Mouse (Mus musculus): ENCODE measurements around the gene Mcrs1.
"Not testable (repeated sequence)": the region's sequence is repeated elsewhere in the genome, so short reads cannot be mapped to it uniquely, and the experiment has no call there.

GRCm38 (mm10) chr15:99251111-99251510 lies 650 bp downstream of the Mcrs1 start:
- not testable (repeated sequence) for TF ChIP-seq HCFC1 (IDR thresholded peaks at IDR 0.05; ENCODE audit: borderline replicate concordance, insufficient read depth, low read length); ZNF384 (IDR thresholded peaks at IDR 0.05; ENCODE audit: low read depth, low read length); ZC3H11A (IDR thresholded peaks at IDR 0.05; ENCODE audit: borderline replicate concordance, low read depth, low read length)

All from ES-E14 (cell line).